Mouse (Mus musculus): ENCODE results near the gene Gm40193. TPM values are rescaled to one million over a fixed set of nuclear protein-coding genes. Genes with fewer than 3 reads are reported as not detected.

The Gm40193 gene
- total and polyA plus RNA-seq, 3 experiments, result not detected

GRCm38 (mm10) chr11:70504970-70505369, 27.8 kb downstream of the Gm40193 start, which contains the start of gene Tm4sf5:
Gene Tm4sf5 (plus strand): TSS chr11:70505244.
- Histone ChIP-seq H3K9me3 (replicated peaks) (no peaks in the 10 kb centered on the region), H3K4me3 (ENCODE audit: low read depth, low read length) (no peak within 1 kb of the TSS), H3K4me1 (ENCODE audit: insufficient read depth, low read depth, low read length) (peaks cover 13% of the 10 kb centered on the region), H3K27me3 (ENCODE audit: insufficient read depth, low read length) (peaks cover 42% of the 10 kb centered on the region), H3K36me3 (replicated peaks) (no peaks in the 10 kb centered on the region)
- ATAC-seq (ENCODE audit: extremely low read depth, insufficient number of reproducible peaks, low FRiP score, poor library complexity, severe bottlenecking) (no peak), DNase-seq (ENCODE audit: low spot score) (no peak)
- no peak for TF ChIP-seq TAL1 (conservative IDR thresholded peaks at IDR 0.05; ENCODE audit: low read depth, low read length)
- no peak for TF ChIP-seq GATA2 (IDR thresholded peaks at IDR 0.05; ENCODE audit: borderline replicate concordance, low read depth, low read length)
- TF ChIP-seq CTCF (IDR thresholded peaks at IDR 0.05; ENCODE audit: low read depth, low read length), result no peak
- no peak for TF ChIP-seq POLR2AphosphoS5 (IDR thresholded peaks at IDR 0.05; ENCODE audit: insufficient replicate concordance, low read depth, low read length)
- no peak for TF ChIP-seq GATA1 (IDR thresholded peaks at IDR 0.05; ENCODE audit: borderline replicate concordance, low read length)

- no peak for DNase-seq (ENCODE audit: low spot score)
- Histone ChIP-seq H3K27me3 (ENCODE audit: insufficient read depth, low read length) (peaks cover 27% of the 10 kb centered on the region), H3K9me3 (replicated peaks) (no peaks in the 10 kb centered on the region), H3K4me3 (ENCODE audit: low read depth, low read length) (no peak overlapping the region), H3K36me3 (replicated peaks) (no peaks in the 10 kb centered on the region), H3K4me1 (ENCODE audit: insufficient read depth, low read depth, low read length) (peaks cover 13% of the 10 kb centered on the region)
- TF ChIP-seq POLR2AphosphoS5 (IDR thresholded peaks at IDR 0.05; ENCODE audit: insufficient replicate concordance, low read depth, low read length) (no peak), CTCF (IDR thresholded peaks at IDR 0.05; ENCODE audit: low read depth, low read length) (no peak), TAL1 (conservative IDR thresholded peaks at IDR 0.05; ENCODE audit: low read depth, low read length) (no peak), GATA1 (IDR thresholded peaks at IDR 0.05; ENCODE audit: borderline replicate concordance, low read length) (no peak), GATA2 (IDR thresholded peaks at IDR 0.05; ENCODE audit: borderline replicate concordance, low read depth, low read length) (no peak)
- no peak for ATAC-seq (ENCODE audit: extremely low read depth, insufficient number of reproducible peaks, low FRiP score, poor library complexity, severe bottlenecking)
Measured at GRCm38 (mm10) chr11:70502018-70502417, 30.7 kb downstream of the Gm40193 start.

- H3K4me1 ChIP-seq (ENCODE audit: insufficient read depth, low read depth, low read length), result peaks cover 7% of the 10 kb centered on the region
- no peak overlapping the region for H3K4me3 ChIP-seq (ENCODE audit: low read depth, low read length)
- no peak for DNase-seq (ENCODE audit: low spot score)
- ATAC-seq (ENCODE audit: extremely low read depth, insufficient number of reproducible peaks, low FRiP score, poor library complexity, severe bottlenecking), result no peak
- no peaks in the 10 kb centered on the region for H3K9me3 ChIP-seq (replicated peaks)
- H3K27me3 ChIP-seq (ENCODE audit: insufficient read depth, low read length), result peaks cover 29% of the 10 kb centered on the region
- no peaks in the 10 kb centered on the region for H3K36me3 ChIP-seq (replicated peaks)
- TF ChIP-seq GATA1 (IDR thresholded peaks at IDR 0.05; ENCODE audit: borderline replicate concordance, low read length) (no peak), POLR2AphosphoS5 (IDR thresholded peaks at IDR 0.05; ENCODE audit: insufficient replicate concordance, low read depth, low read length) (no peak), GATA2 (IDR thresholded peaks at IDR 0.05; ENCODE audit: borderline replicate concordance, low read depth, low read length) (no peak), CTCF (IDR thresholded peaks at IDR 0.05; ENCODE audit: low read depth, low read length) (no peak), TAL1 (conservative IDR thresholded peaks at IDR 0.05; ENCODE audit: low read depth, low read length) (no peak)
Measured at GRCm38 (mm10) chr11:70500476-70500812, 32.3 kb downstream of the Gm40193 start.

GRCm38 (mm10) chr11:70499566-70500475, 32.9 kb downstream of the Gm40193 start:
- H3K4me1 ChIP-seq (ENCODE audit: insufficient read depth, low read depth, low read length), result peaks cover 1% of the 10 kb centered on the region
- H3K27me3 ChIP-seq (ENCODE audit: insufficient read depth, low read length), result peaks cover 25% of the 10 kb centered on the region
- no peak overlapping the region for H3K4me3 ChIP-seq (ENCODE audit: low read depth, low read length)
- no peaks in the 10 kb centered on the region for H3K36me3 ChIP-seq (replicated peaks)
- TF ChIP-seq CTCF (IDR thresholded peaks at IDR 0.05; ENCODE audit: low read depth, low read length) (no peak), GATA1 (IDR thresholded peaks at IDR 0.05; ENCODE audit: borderline replicate concordance, low read length) (no peak), TAL1 (conservative IDR thresholded peaks at IDR 0.05; ENCODE audit: low read depth, low read length) (no peak), GATA2 (IDR thresholded peaks at IDR 0.05; ENCODE audit: borderline replicate concordance, low read depth, low read length) (no peak), POLR2AphosphoS5 (IDR thresholded peaks at IDR 0.05; ENCODE audit: insufficient replicate concordance, low read depth, low read length) (no peak)
- DNase-seq (ENCODE audit: low spot score) (no peak), ATAC-seq (ENCODE audit: extremely low read depth, insufficient number of reproducible peaks, low FRiP score, poor library complexity, severe bottlenecking) (no peak)
- no peaks in the 10 kb centered on the region for H3K9me3 ChIP-seq (replicated peaks)

GRCm38 (mm10) chr11:70489684-70490083, 43.1 kb downstream of the Gm40193 start:
- DNase-seq (ENCODE audit: low spot score) (no peak), ATAC-seq (ENCODE audit: extremely low read depth, insufficient number of reproducible peaks, low FRiP score, poor library complexity, severe bottlenecking) (no peak)
- TF ChIP-seq GATA1 (IDR thresholded peaks at IDR 0.05; ENCODE audit: borderline replicate concordance, low read length), result no peak
- TF ChIP-seq TAL1 (conservative IDR thresholded peaks at IDR 0.05; ENCODE audit: low read depth, low read length), result no peak
- Histone ChIP-seq H3K4me3 (ENCODE audit: low read depth, low read length) (no peak overlapping the region), H3K36me3 (replicated peaks) (no peaks in the 10 kb centered on the region), H3K4me1 (ENCODE audit: insufficient read depth, low read depth, low read length) (no peaks in the 10 kb centered on the region), H3K9me3 (replicated peaks) (no peaks in the 10 kb centered on the region), H3K27me3 (ENCODE audit: insufficient read depth, low read length) (peaks cover 25% of the 10 kb centered on the region)

GRCm38 (mm10) chr11:70489138-70489537, 43.6 kb downstream of the Gm40193 start:
- Histone ChIP-seq H3K36me3 (replicated peaks) (no peaks in the 10 kb centered on the region), H3K4me1 (ENCODE audit: insufficient read depth, low read depth, low read length) (no peaks in the 10 kb centered on the region), H3K27me3 (ENCODE audit: insufficient read depth, low read length) (peaks cover 25% of the 10 kb centered on the region), H3K4me3 (ENCODE audit: low read depth, low read length) (no peak overlapping the region), H3K9me3 (replicated peaks) (no peaks in the 10 kb centered on the region)
- no peak for TF ChIP-seq GATA2 (IDR thresholded peaks at IDR 0.05; ENCODE audit: borderline replicate concordance, low read depth, low read length)
- no peak for TF ChIP-seq POLR2AphosphoS5 (IDR thresholded peaks at IDR 0.05; ENCODE audit: insufficient replicate concordance, low read depth, low read length)
- TF ChIP-seq TAL1 (conservative IDR thresholded peaks at IDR 0.05; ENCODE audit: low read depth, low read length), result no peak
- TF ChIP-seq GATA1 (IDR thresholded peaks at IDR 0.05; ENCODE audit: borderline replicate concordance, low read length), result no peak
- TF ChIP-seq CTCF (IDR thresholded peaks at IDR 0.05; ENCODE audit: low read depth, low read length), result no peak
- ATAC-seq (ENCODE audit: extremely low read depth, insufficient number of reproducible peaks, low FRiP score, poor library complexity, severe bottlenecking) (no peak), DNase-seq (ENCODE audit: low spot score) (no peak)

All from G1E (cell line).